Mouse (Mus musculus) layer of hippocampus, adult 18-20 months (tissue): ENCODE results near the gene Tmem9. TPM values are rescaled to one million over a fixed set of nuclear protein-coding genes. Genes with fewer than 3 reads are reported as not detected.

Experiments
- DNase-seq, 2 experiments: peaks; one replicate each; pipeline ENCODE4 v3.0.0; 2022; ENCODE audit warnings: low spot score in 2 of 2
- long read RNA-seq: library from polyadenylated mRNA; stranded (forward); transcript quantifications from one replicate; pipeline ENCODE4 v2.0.0, GENCODE M21; 2021
- total RNA-seq, 2 experiments: library from RNA; stranded (reverse); gene quantifications; 2 replicates each; pipeline ENCODE4 v1.2.3; 2021

Tmem9 gene
- total RNA-seq: 10 to 100 TPM; 64.0 to 64.2 TPM
- long read RNA-seq, transcript Tmem9-201 (6 exons, 1,806 nt): major isoform, 42 of 56 reads
- long read RNA-seq, partial matches to known transcripts: 3 of 56 reads
- long read RNA-seq, other reads (novel, unspliced or antisense): 7 of 56 reads

GRCm38 (mm10) chr1:136007211-136008158, at the start of gene Tmem9:
TSS of gene Tmem9 (plus strand) at chr1:136008150.
- peak; percentile 17 to 63 for DNase-seq

GRCm38 (mm10) chr1:135958483-135958882, 49.5 kb upstream of the Tmem9 start:
- DNase-seq: peak in 1 of 2 experiments; percentile 68

- DNase-seq: no peak
These were observed 44.8 kb upstream of the Tmem9 start for GRCm38 (mm10) chr1:135963177-135963576.

- DNase-seq: peak; percentile 34 to 67
These were observed 43.4 kb upstream of the Tmem9 start for GRCm38 (mm10) chr1:135964561-135964960.

GRCm38 (mm10) chr1:135967739-135968138, 40.2 kb upstream of the Tmem9 start:
- no peak for DNase-seq

GRCm38 (mm10) chr1:135970486-135970885, 37.5 kb upstream of the Tmem9 start:
- no peak for DNase-seq

- no peak for DNase-seq
These were observed 35.4 kb upstream of the Tmem9 start for GRCm38 (mm10) chr1:135972576-135972975.

GRCm38 (mm10) chr1:135984105-135984504, 23.8 kb upstream of the Tmem9 start:
- DNase-seq: no peak

GRCm38 (mm10) chr1:135989876-135990275, 18.1 kb upstream of the Tmem9 start:
- no peak for DNase-seq

- DNase-seq: no peak
These were observed 14.5 kb upstream of the Tmem9 start for GRCm38 (mm10) chr1:135993470-135993869.

- no peak for DNase-seq
These were observed 10.4 kb upstream of the Tmem9 start for GRCm38 (mm10) chr1:135997537-135997936.

- no peak for DNase-seq
These were observed 8.1 kb upstream of the Tmem9 start for GRCm38 (mm10) chr1:135999720-136000287.

GRCm38 (mm10) chr1:136001438-136001837, 6.5 kb upstream of the Tmem9 start:
- DNase-seq: no peak

GRCm38 (mm10) chr1:136006292-136006748, 1.6 kb upstream of the Tmem9 start, which contains the start of gene Igfn1:
TSS of gene Igfn1 (minus strand) at chr1:136006342.
- DNase-seq: no peak

GRCm38 (mm10) chr1:136008159-136008533, 196 bp downstream of the Tmem9 start:
- DNase-seq: no peak

GRCm38 (mm10) chr1:136010247-136010646, 2.3 kb downstream of the Tmem9 start:
- no peak for DNase-seq

GRCm38 (mm10) chr1:136013513-136013912, 5.6 kb downstream of the Tmem9 start:
- DNase-seq: no peak

GRCm38 (mm10) chr1:136014796-136015502, 7.0 kb downstream of the Tmem9 start:
- DNase-seq: no peak

GRCm38 (mm10) chr1:136017307-136017706, 9.4 kb downstream of the Tmem9 start:
- DNase-seq: no peak

- peak; percentile 93 to 97 for DNase-seq
These were observed 10.0 kb downstream of the Tmem9 start for GRCm38 (mm10) chr1:136017907-136018313.
